Mouse (Mus musculus) right cerebral cortex, postnatal 25 days (tissue): Measurements from ENCODE around the gene Bco1.

ENCODE experiments used
- DNase-seq: peaks from one replicate; pipeline ENCODE4 v3.0.0; 2022

Gene Bco1

GRCm38 (mm10) chr8:117156866-117157768 is 61.5 kb downstream of the Bco1 start:
- no peak for DNase-seq

GRCm38 (mm10) chr8:117157769-117158091 is 62.1 kb downstream of the Bco1 start:
- peak; percentile 99 for DNase-seq

GRCm38 (mm10) chr8:117158135-117158761 is 62.6 kb downstream of the Bco1 start, which contains the start of gene Gan:
Gene Gan (plus strand): TSS chr8:117158135.
- peak; percentile 44 for DNase-seq

GRCm38 (mm10) chr8:117159031-117159430 is 63.4 kb downstream of the Bco1 start:
- DNase-seq = no peak

GRCm38 (mm10) chr8:117164912-117165311 is 69.3 kb downstream of the Bco1 start:
- DNase-seq = no peak

- DNase-seq = no peak
These were observed 69.9 kb downstream of the Bco1 start for GRCm38 (mm10) chr8:117165542-117165941.

- no peak for DNase-seq
These were observed 70.9 kb downstream of the Bco1 start for GRCm38 (mm10) chr8:117166515-117166914.

GRCm38 (mm10) chr8:117167243-117167883 is 71.7 kb downstream of the Bco1 start:
- no peak for DNase-seq

GRCm38 (mm10) chr8:117168378-117168777 is 72.7 kb downstream of the Bco1 start:
- no peak for DNase-seq

- DNase-seq = no peak
These were observed 76.2 kb downstream of the Bco1 start for GRCm38 (mm10) chr8:117171826-117172225.

GRCm38 (mm10) chr8:117172904-117173303 is 77.2 kb downstream of the Bco1 start:
- no peak for DNase-seq

- no peak for DNase-seq
These were observed 78.0 kb downstream of the Bco1 start for GRCm38 (mm10) chr8:117173690-117174089.

GRCm38 (mm10) chr8:117174536-117174935 is 78.9 kb downstream of the Bco1 start:
- no peak for DNase-seq

GRCm38 (mm10) chr8:117176308-117176707 is 80.7 kb downstream of the Bco1 start:
- no peak for DNase-seq

- DNase-seq = no peak
These were observed 81.6 kb downstream of the Bco1 start for GRCm38 (mm10) chr8:117177236-117177635.

- no peak for DNase-seq
These were observed 82.4 kb downstream of the Bco1 start for GRCm38 (mm10) chr8:117178039-117178438.

- no peak for DNase-seq
These were observed 83.0 kb downstream of the Bco1 start for GRCm38 (mm10) chr8:117178676-117179075.

GRCm38 (mm10) chr8:117182746-117183145 is 87.1 kb downstream of the Bco1 start:
- no peak for DNase-seq
